Mouse (Mus musculus): Measurements from ENCODE around the gene Olfr520. TPM values are rescaled to one million over a fixed set of nuclear protein-coding genes. Genes with fewer than 3 reads are reported as not detected.
"Not testable (repeated sequence)": the region's sequence is repeated elsewhere in the genome, so short reads cannot be mapped to it uniquely, and the experiment has no call there.

The Olfr520 gene
- not detected in 2 replicates for polyA plus RNA-seq (2014; fragmentation: Nextera tagmentation; extraction: Ambion mirVana)

DNA sequence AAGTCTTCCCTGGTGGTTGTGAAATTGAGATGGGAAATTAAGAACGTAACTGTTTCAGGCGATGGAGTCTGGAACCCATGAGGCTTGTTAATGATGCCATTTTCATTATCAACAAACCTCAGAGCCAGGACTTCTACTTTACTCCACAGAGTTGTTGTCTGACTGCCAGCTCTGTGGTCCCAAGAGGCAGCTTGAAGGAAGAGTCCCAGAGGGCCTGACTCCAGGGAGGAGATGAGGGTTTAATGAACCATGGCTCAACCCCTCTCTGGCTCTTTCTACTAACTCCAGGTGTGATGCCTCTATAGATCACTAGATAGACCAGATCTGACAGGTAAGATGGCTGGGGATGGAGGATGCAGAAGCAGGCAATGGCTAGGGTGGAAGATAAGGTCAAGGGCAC is at the start of gene Olfr520:
Olfr520 (plus strand) TSS at position 301 of the 400 bp plus-strand sequence.
- Histone ChIP-seq H3K36me3 (ENCODE audit: control insufficient read depth, insufficient read depth, low read length) (no peaks in the 10 kb centered on the region), H3K4me3 (replicated peaks; ENCODE audit: low read depth, low read length) (no peak within 1 kb of the TSS), H3K27ac (replicated peaks; ENCODE audit: low read depth, low read length) (no peak within 1 kb of the TSS), H3K9me3 (ENCODE audit: control insufficient read depth, low read length) (peaks cover 8% of the 10 kb centered on the region), H3K4me1 (ENCODE audit: control insufficient read depth, insufficient read depth, low read length) (no peaks in the 10 kb centered on the region), H3K4me2 (ENCODE audit: low read length) (no peak within 1 kb of the TSS), H3K9ac (replicated peaks; ENCODE audit: low read length) (no peak within 1 kb of the TSS), H3K27me3 (ENCODE audit: control insufficient read depth, insufficient read depth, low read length) (no peaks in the 10 kb centered on the region)
- ATAC-seq (ENCODE audit: low FRiP score, low TSS enrichment), result no peak
- no peak for DNase-seq
- WGBS, result 98% methylated on average over 2 of the region's 2 CpGs

DNA sequence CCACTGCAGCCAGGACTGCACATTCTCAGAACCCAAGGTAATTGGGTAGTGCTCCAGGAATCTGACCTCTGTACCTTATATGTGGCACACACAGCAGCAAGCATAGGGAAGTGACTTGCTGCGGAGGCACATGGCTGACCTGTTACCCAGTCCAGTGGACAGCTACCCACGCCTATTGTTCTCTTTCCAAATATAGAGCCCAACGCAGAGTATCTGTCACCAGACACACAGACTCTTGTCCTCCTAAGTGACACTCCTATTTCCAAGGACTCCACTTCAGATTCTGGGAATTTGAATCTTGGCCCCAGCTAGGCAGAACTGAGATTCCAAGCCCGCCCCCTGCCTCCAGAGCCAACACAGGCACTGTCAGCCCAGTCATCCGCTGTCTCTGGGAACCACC is 49.3 kb upstream of the Olfr520 start:
- Histone ChIP-seq H3K4me1 (ENCODE audit: control insufficient read depth, insufficient read depth, low read length) (no peaks in the 10 kb centered on the region), H3K36me3 (ENCODE audit: control insufficient read depth, insufficient read depth, low read length) (no peaks in the 10 kb centered on the region), H3K4me3 (replicated peaks; ENCODE audit: low read depth, low read length) (no peak overlapping the region), H3K4me2 (ENCODE audit: low read length) (no peak overlapping the region), H3K27ac (replicated peaks; ENCODE audit: low read depth, low read length) (no peak overlapping the region), H3K9me3 (ENCODE audit: control insufficient read depth, low read length) (no peaks in the 10 kb centered on the region), H3K9ac (replicated peaks; ENCODE audit: low read length) (no peak overlapping the region), H3K27me3 (ENCODE audit: control insufficient read depth, insufficient read depth, low read length) (no peaks in the 10 kb centered on the region)
- 87% methylated on average over 5 of the region's 5 CpGs for WGBS
- DNase-seq (no peak), ATAC-seq (ENCODE audit: low FRiP score, low TSS enrichment) (no peak)

GRCm38 (mm10) chr7:99684086-99684485 is 46.0 kb upstream of the Olfr520 start:
- DNase-seq (no peak), ATAC-seq (ENCODE audit: low FRiP score, low TSS enrichment) (no peak)
- no peaks in the 10 kb centered on the region for H3K9me3 ChIP-seq (ENCODE audit: control insufficient read depth, low read length)
- no peak overlapping the region for H3K4me3 ChIP-seq (replicated peaks; ENCODE audit: low read depth, low read length)
- H3K36me3 ChIP-seq (ENCODE audit: control insufficient read depth, insufficient read depth, low read length), result no peaks in the 10 kb centered on the region
- 75% methylated on average over 4 of the region's 4 CpGs for WGBS
- no peak overlapping the region for H3K4me2 ChIP-seq (ENCODE audit: low read length)
- no peak overlapping the region for H3K9ac ChIP-seq (replicated peaks; ENCODE audit: low read length)
- H3K27ac ChIP-seq (replicated peaks; ENCODE audit: low read depth, low read length), result no peak overlapping the region
- H3K27me3 ChIP-seq (ENCODE audit: control insufficient read depth, insufficient read depth, low read length), result no peaks in the 10 kb centered on the region
- H3K4me1 ChIP-seq (ENCODE audit: control insufficient read depth, insufficient read depth, low read length), result no peaks in the 10 kb centered on the region

DNA sequence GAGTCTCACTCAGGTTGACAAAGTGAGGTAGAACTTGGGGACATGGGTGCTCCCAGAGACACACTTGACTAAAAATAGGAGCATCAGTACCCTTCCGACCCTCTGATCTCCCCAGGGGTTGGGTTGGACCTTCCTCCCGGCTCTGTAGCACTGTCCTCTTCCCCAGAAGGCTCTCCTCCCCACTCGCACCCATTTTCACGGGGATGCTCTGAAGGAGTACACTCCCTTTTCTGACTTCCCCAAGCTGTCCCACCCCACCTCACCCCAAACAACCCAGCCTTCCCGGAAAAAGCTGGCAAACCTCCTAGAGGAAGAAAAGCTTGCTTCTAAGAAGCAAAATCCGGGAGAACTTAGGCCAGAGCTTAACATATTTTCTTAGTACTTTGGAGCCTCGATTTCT is 39.3 kb upstream of the Olfr520 start:
- ATAC-seq (ENCODE audit: low FRiP score, low TSS enrichment), result no peak
- 82% methylated on average over 7 of the region's 7 CpGs for WGBS
- Histone ChIP-seq H3K4me2 (ENCODE audit: low read length) (no peak overlapping the region), H3K27me3 (ENCODE audit: control insufficient read depth, insufficient read depth, low read length) (no peaks in the 10 kb centered on the region), H3K27ac (replicated peaks; ENCODE audit: low read depth, low read length) (no peak overlapping the region), H3K4me3 (replicated peaks; ENCODE audit: low read depth, low read length) (no peak overlapping the region), H3K4me1 (ENCODE audit: control insufficient read depth, insufficient read depth, low read length) (no peaks in the 10 kb centered on the region), H3K9me3 (ENCODE audit: control insufficient read depth, low read length) (no peaks in the 10 kb centered on the region), H3K9ac (replicated peaks; ENCODE audit: low read length) (no peak overlapping the region), H3K36me3 (ENCODE audit: control insufficient read depth, insufficient read depth, low read length) (no peaks in the 10 kb centered on the region)
- DNase-seq, result no peak

DNA sequence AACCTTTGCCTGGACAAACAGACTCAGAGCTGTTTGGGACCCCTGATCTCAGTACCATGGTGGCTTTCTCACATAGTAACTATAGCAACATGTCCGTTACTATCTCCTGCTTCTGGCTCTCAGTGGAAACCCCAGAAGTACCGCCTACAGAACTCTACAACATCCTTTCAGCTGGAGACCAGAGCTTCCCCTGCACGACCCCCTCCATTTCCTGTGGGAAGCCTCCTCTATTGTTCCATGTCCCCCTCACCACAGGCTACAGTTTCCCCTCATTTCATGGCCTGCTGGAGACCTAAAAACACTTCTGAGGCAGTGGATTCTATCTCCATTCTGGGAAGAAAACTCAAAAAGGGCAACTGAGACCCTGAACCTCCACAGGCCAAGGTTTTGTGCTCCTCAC is 37.7 kb upstream of the Olfr520 start:
- Histone ChIP-seq H3K27ac (replicated peaks; ENCODE audit: low read depth, low read length) (no peak overlapping the region), H3K4me3 (replicated peaks; ENCODE audit: low read depth, low read length) (no peak overlapping the region), H3K36me3 (ENCODE audit: control insufficient read depth, insufficient read depth, low read length) (no peaks in the 10 kb centered on the region), H3K9me3 (ENCODE audit: control insufficient read depth, low read length) (no peaks in the 10 kb centered on the region), H3K4me2 (ENCODE audit: low read length) (no peak overlapping the region), H3K9ac (replicated peaks; ENCODE audit: low read length) (no peak overlapping the region), H3K4me1 (ENCODE audit: control insufficient read depth, insufficient read depth, low read length) (no peaks in the 10 kb centered on the region), H3K27me3 (ENCODE audit: control insufficient read depth, insufficient read depth, low read length) (no peaks in the 10 kb centered on the region)
- ATAC-seq (ENCODE audit: low FRiP score, low TSS enrichment), result no peak
- 28% methylated on average over 3 of the region's 3 CpGs for WGBS
- DNase-seq, result no peak

DNA sequence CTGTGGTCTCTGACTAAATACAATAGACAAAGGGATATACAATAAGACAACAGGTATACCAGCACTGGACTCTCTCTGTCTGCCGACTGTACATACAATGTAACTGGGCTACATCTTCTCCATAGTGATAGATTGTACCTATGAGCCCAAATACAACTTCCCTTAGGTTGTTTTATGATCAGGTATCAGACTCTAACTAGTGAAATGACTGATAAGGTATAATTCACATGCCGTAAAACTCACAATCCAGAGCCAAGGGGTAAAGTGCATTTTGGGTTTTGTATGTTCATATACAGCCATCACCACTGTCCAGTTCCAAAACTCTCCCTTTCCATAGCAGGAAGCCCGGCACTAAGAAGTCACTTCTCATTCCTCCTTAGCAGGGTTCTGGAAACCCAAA is 36.7 kb upstream of the Olfr520 start:
- Histone ChIP-seq H3K4me3 (replicated peaks; ENCODE audit: low read depth, low read length) (no peak overlapping the region), H3K9ac (replicated peaks; ENCODE audit: low read length) (no peak overlapping the region), H3K4me2 (ENCODE audit: low read length) (no peak overlapping the region), H3K36me3 (ENCODE audit: control insufficient read depth, insufficient read depth, low read length) (no peaks in the 10 kb centered on the region), H3K9me3 (ENCODE audit: control insufficient read depth, low read length) (no peaks in the 10 kb centered on the region), H3K27me3 (ENCODE audit: control insufficient read depth, insufficient read depth, low read length) (no peaks in the 10 kb centered on the region), H3K27ac (replicated peaks; ENCODE audit: low read depth, low read length) (no peak overlapping the region), H3K4me1 (ENCODE audit: control insufficient read depth, insufficient read depth, low read length) (no peaks in the 10 kb centered on the region)
- 95% methylated on average over 3 of the region's 3 CpGs for WGBS
- ATAC-seq (ENCODE audit: low FRiP score, low TSS enrichment), result no peak
- DNase-seq, result no peak

DNA sequence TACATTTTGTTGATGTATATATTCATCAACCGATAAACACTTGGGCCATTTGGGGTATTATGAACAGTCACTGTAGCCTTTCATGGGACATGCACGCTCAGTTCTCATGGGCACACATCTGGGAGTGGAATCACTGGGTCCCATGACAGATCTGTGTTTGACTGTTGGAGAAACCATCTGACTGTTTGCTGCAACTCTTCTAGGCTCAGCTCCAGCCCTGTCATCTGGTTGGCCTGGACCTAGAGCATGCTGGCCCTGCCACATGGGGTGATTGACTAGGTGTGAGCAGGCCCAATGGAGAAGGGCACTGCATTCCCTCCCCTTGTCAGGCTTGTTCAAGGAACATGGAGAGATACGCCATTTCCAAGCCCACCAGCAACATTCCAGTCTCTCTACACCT is 36.1 kb upstream of the Olfr520 start:
- ATAC-seq (ENCODE audit: low FRiP score, low TSS enrichment), result no peak

DNA sequence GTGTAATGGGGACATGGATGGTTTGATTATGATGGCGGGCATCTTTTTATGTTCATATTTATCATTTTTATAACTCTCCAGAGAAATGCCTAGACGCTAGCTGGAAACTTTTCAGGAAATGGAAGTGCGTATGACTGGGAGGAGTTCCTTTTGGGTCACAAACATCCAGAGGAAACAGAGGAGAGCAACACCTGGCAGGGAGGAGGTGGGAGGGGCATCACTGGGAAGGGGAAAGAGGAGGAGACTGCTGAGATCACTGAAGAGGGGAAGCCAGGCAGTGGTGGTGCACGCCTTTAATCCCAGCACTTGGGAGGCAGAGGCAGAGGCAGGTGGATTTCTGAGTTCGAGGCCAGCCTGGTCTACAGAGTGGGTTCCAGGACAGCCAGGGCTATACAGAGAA is 35.6 kb upstream of the Olfr520 start:
- 83% methylated on average over 5 of the region's 5 CpGs for WGBS
- H3K4me1 ChIP-seq (ENCODE audit: control insufficient read depth, insufficient read depth, low read length); H3K9ac ChIP-seq (replicated peaks; ENCODE audit: low read length); H3K36me3 ChIP-seq (ENCODE audit: control insufficient read depth, insufficient read depth, low read length); ATAC-seq (ENCODE audit: low FRiP score, low TSS enrichment); H3K27ac ChIP-seq (replicated peaks; ENCODE audit: low read depth, low read length); H3K4me3 ChIP-seq (replicated peaks; ENCODE audit: low read depth, low read length); H3K27me3 ChIP-seq (ENCODE audit: control insufficient read depth, insufficient read depth, low read length); DNase-seq; H3K4me2 ChIP-seq (ENCODE audit: low read length); H3K9me3 ChIP-seq (ENCODE audit: control insufficient read depth, low read length): not testable (repeated sequence)

More for the DNA sequence above, 36.1 kb upstream of the Olfr520 start:
- H3K27me3 ChIP-seq (ENCODE audit: control insufficient read depth, insufficient read depth, low read length), result no peaks in the 10 kb centered on the region
- 93% methylated on average over 3 of the region's 3 CpGs for WGBS
- H3K4me2 ChIP-seq (ENCODE audit: low read length), result no peak overlapping the region
- no peak overlapping the region for H3K4me3 ChIP-seq (replicated peaks; ENCODE audit: low read depth, low read length)
- H3K9ac ChIP-seq (replicated peaks; ENCODE audit: low read length), result no peak overlapping the region
- H3K36me3 ChIP-seq (ENCODE audit: control insufficient read depth, insufficient read depth, low read length), result no peaks in the 10 kb centered on the region
- no peaks in the 10 kb centered on the region for H3K9me3 ChIP-seq (ENCODE audit: control insufficient read depth, low read length)
- H3K27ac ChIP-seq (replicated peaks; ENCODE audit: low read depth, low read length), result no peak overlapping the region
- H3K4me1 ChIP-seq (ENCODE audit: control insufficient read depth, insufficient read depth, low read length), result no peaks in the 10 kb centered on the region
- no peak for DNase-seq

GRCm38 (mm10) chr7:99695471-99696057 is 34.5 kb upstream of the Olfr520 start:
- Histone ChIP-seq H3K4me1 (ENCODE audit: control insufficient read depth, insufficient read depth, low read length) (no peaks in the 10 kb centered on the region), H3K9me3 (ENCODE audit: control insufficient read depth, low read length) (no peaks in the 10 kb centered on the region), H3K27ac (replicated peaks; ENCODE audit: low read depth, low read length) (no peak overlapping the region), H3K27me3 (ENCODE audit: control insufficient read depth, insufficient read depth, low read length) (no peaks in the 10 kb centered on the region), H3K36me3 (ENCODE audit: control insufficient read depth, insufficient read depth, low read length) (no peaks in the 10 kb centered on the region), H3K4me3 (replicated peaks; ENCODE audit: low read depth, low read length) (no peak overlapping the region), H3K9ac (replicated peaks; ENCODE audit: low read length) (no peak overlapping the region), H3K4me2 (ENCODE audit: low read length) (no peak overlapping the region)
- 86% methylated on average over 8 of the region's 8 CpGs for WGBS
- ATAC-seq (ENCODE audit: low FRiP score, low TSS enrichment) (no peak), DNase-seq (no peak)
